Mouse (Mus musculus): ENCODE results near the gene Pfkm. TPM values are rescaled to one million over a fixed set of nuclear protein-coding genes. Genes with fewer than 3 reads are reported as not detected.

Pfkm gene
- polyA plus RNA-seq, 1 experiment from 2014 or later, result 4.4 TPM

GRCm38 (mm10) chr15:98162561-98162960 is 70.2 kb downstream of the Pfkm start:
- H3K4me3 ChIP-seq (ENCODE audit: inconsistent target), result no peak overlapping the region

GRCm38 (mm10) chr15:98165525-98165924 is 73.1 kb downstream of the Pfkm start, which contains the start of gene Asb8:
TSS of gene Asb8 (minus strand) at chr15:98165625.
- Histone ChIP-seq H3K36me3 (ENCODE audit: inconsistent target) (no peaks in the 10 kb centered on the region), H3K79me2 (ENCODE audit: inconsistent target) (no peaks in the 10 kb centered on the region), H3K27ac (no peak within 1 kb of the TSS), H3K4me3 (ENCODE audit: inconsistent target) (no peak within 1 kb of the TSS)
- WGBS (ENCODE audit: missing documents), result 81% methylated on average over 5 of the region's 5 CpGs

More at GRCm38 (mm10) chr15:98162561-98162960, 70.2 kb downstream of the Pfkm start:
- 84% methylated on average over 4 of the region's 4 CpGs for WGBS (ENCODE audit: missing documents)
- H3K27ac ChIP-seq, result no peak overlapping the region
- no peaks in the 10 kb centered on the region for H3K79me2 ChIP-seq (ENCODE audit: inconsistent target)
- no peaks in the 10 kb centered on the region for H3K36me3 ChIP-seq (ENCODE audit: inconsistent target)

- no peaks in the 10 kb centered on the region for H3K36me3 ChIP-seq (ENCODE audit: inconsistent target)
- no peak within 1 kb of the TSS for H3K4me3 ChIP-seq (ENCODE audit: inconsistent target)
- 9% methylated on average over 14 of the region's 18 CpGs for WGBS (ENCODE audit: missing documents)
- no peaks in the 10 kb centered on the region for H3K79me2 ChIP-seq (ENCODE audit: inconsistent target)
- H3K27ac ChIP-seq, result no peak within 1 kb of the TSS
These were observed 74.7 kb downstream of the Pfkm start, which contains the start of gene Ccdc184 for GRCm38 (mm10) chr15:98166963-98167644. TSS of gene Ccdc184 (plus strand) at chr15:98167158.

- no peak overlapping the region for H3K4me3 ChIP-seq (ENCODE audit: inconsistent target)
- no peaks in the 10 kb centered on the region for H3K79me2 ChIP-seq (ENCODE audit: inconsistent target)
- no peaks in the 10 kb centered on the region for H3K36me3 ChIP-seq (ENCODE audit: inconsistent target)
- H3K27ac ChIP-seq, result no peak overlapping the region
- WGBS (ENCODE audit: missing documents), result 5% methylated on average over 69 of the region's 69 CpGs
These were observed 75.5 kb downstream of the Pfkm start for GRCm38 (mm10) chr15:98167645-98168621.

- WGBS (ENCODE audit: missing documents), result 13% methylated on average over 19 of the region's 19 CpGs
- no peak overlapping the region for H3K4me3 ChIP-seq (ENCODE audit: inconsistent target)
- H3K79me2 ChIP-seq (ENCODE audit: inconsistent target), result no peaks in the 10 kb centered on the region
- H3K36me3 ChIP-seq (ENCODE audit: inconsistent target), result no peaks in the 10 kb centered on the region
- no peak overlapping the region for H3K27ac ChIP-seq
These were observed 76.2 kb downstream of the Pfkm start for GRCm38 (mm10) chr15:98168622-98169004.

- no peak overlapping the region for H3K27ac ChIP-seq
- no peak overlapping the region for H3K4me3 ChIP-seq (ENCODE audit: inconsistent target)
- H3K79me2 ChIP-seq (ENCODE audit: inconsistent target), result no peaks in the 10 kb centered on the region
- 15% methylated on average over 7 of the region's 7 CpGs for WGBS (ENCODE audit: missing documents)
- H3K36me3 ChIP-seq (ENCODE audit: inconsistent target), result no peaks in the 10 kb centered on the region
These were observed 78.0 kb downstream of the Pfkm start for GRCm38 (mm10) chr15:98170365-98170764.

- WGBS (ENCODE audit: missing documents), result 75% methylated on average over 9 of the region's 9 CpGs
- Histone ChIP-seq H3K36me3 (ENCODE audit: inconsistent target) (no peaks in the 10 kb centered on the region), H3K4me3 (ENCODE audit: inconsistent target) (no peak overlapping the region), H3K27ac (no peak overlapping the region), H3K79me2 (ENCODE audit: inconsistent target) (no peaks in the 10 kb centered on the region)
These were observed 78.5 kb downstream of the Pfkm start for GRCm38 (mm10) chr15:98170917-98171316.

GRCm38 (mm10) chr15:98172113-98172512 is 79.7 kb downstream of the Pfkm start:
- WGBS (ENCODE audit: missing documents), result 88% methylated on average over 5 of the region's 5 CpGs
- Histone ChIP-seq H3K36me3 (ENCODE audit: inconsistent target) (no peaks in the 10 kb centered on the region), H3K79me2 (ENCODE audit: inconsistent target) (no peaks in the 10 kb centered on the region), H3K4me3 (ENCODE audit: inconsistent target) (no peak overlapping the region), H3K27ac (no peak overlapping the region)

- Histone ChIP-seq H3K36me3 (ENCODE audit: inconsistent target) (no peaks in the 10 kb centered on the region), H3K4me3 (ENCODE audit: inconsistent target) (no peak overlapping the region), H3K79me2 (ENCODE audit: inconsistent target) (no peaks in the 10 kb centered on the region), H3K27ac (no peak overlapping the region)
- 35% methylated on average over 8 of the region's 8 CpGs for WGBS (ENCODE audit: missing documents)
These were observed 81.4 kb downstream of the Pfkm start for GRCm38 (mm10) chr15:98173821-98174220.

GRCm38 (mm10) chr15:98177320-98177719 is 84.9 kb downstream of the Pfkm start:
- WGBS (ENCODE audit: missing documents), result 72% methylated on average over 3 of the region's 3 CpGs
- H3K4me3 ChIP-seq (ENCODE audit: inconsistent target), result no peak overlapping the region
- no peaks in the 10 kb centered on the region for H3K79me2 ChIP-seq (ENCODE audit: inconsistent target)
- H3K36me3 ChIP-seq (ENCODE audit: inconsistent target), result no peaks in the 10 kb centered on the region
- no peak overlapping the region for H3K27ac ChIP-seq

- H3K36me3 ChIP-seq (ENCODE audit: inconsistent target), result no peaks in the 10 kb centered on the region
- H3K79me2 ChIP-seq (ENCODE audit: inconsistent target), result no peaks in the 10 kb centered on the region
- WGBS (ENCODE audit: missing documents), result 14% methylated on average over 26 of the region's 26 CpGs
- H3K27ac ChIP-seq, result no peak overlapping the region
- H3K4me3 ChIP-seq (ENCODE audit: inconsistent target), result peak overlapping the region; percentile 31
These were observed 88.3 kb downstream of the Pfkm start for GRCm38 (mm10) chr15:98180567-98181131.

- no peaks in the 10 kb centered on the region for H3K79me2 ChIP-seq (ENCODE audit: inconsistent target)
- H3K4me3 ChIP-seq (ENCODE audit: inconsistent target), result peak overlapping the region; percentile 31
- H3K27ac ChIP-seq, result no peak overlapping the region
- WGBS (ENCODE audit: missing documents), result 1% methylated on average over 30 of the region's 30 CpGs
- no peaks in the 10 kb centered on the region for H3K36me3 ChIP-seq (ENCODE audit: inconsistent target)
These were observed 88.8 kb downstream of the Pfkm start for GRCm38 (mm10) chr15:98181132-98181711.
